Mouse (Mus musculus): ENCODE measurements around the gene Clpb. TPM values are rescaled to one million over a fixed set of nuclear protein-coding genes. Genes with fewer than 3 reads are reported as not detected.

The Clpb gene
- polyA plus RNA-seq, 1 experiment from 2014 or later: 52.1 TPM

- H3K9ac ChIP-seq: no peak overlapping the region; the same call in 1 of the 2 replicates
- 9% methylated on average over 7 of the region's 7 CpGs for WGBS
- no peak overlapping the region for H3K4me2 ChIP-seq (replicated peaks)
- peaks cover 4% of the 10 kb centered on the region; the same call in 1 of the 2 replicates for H3K4me1 ChIP-seq
- no peaks in the 10 kb centered on the region for H3K27me3 ChIP-seq
- H3K9me3 ChIP-seq: no peaks in the 10 kb centered on the region
- H3K36me3 ChIP-seq: no peaks in the 10 kb centered on the region
- peak; percentile 94 for ATAC-seq (ENCODE audit: low FRiP score, low read depth)
- no peak overlapping the region for H3K4me3 ChIP-seq
- H3K27ac ChIP-seq: no peak overlapping the region
These were observed 16.2 kb downstream of the Clpb start for GRCm38 (mm10) chr7:101679591-101679990.

- no peak overlapping the region for H3K4me3 ChIP-seq
- H3K9ac ChIP-seq: no peak overlapping the region
- H3K4me1 ChIP-seq: peaks cover 4% of the 10 kb centered on the region; the same call in 1 of the 2 replicates
- no peaks in the 10 kb centered on the region for H3K27me3 ChIP-seq
- H3K4me2 ChIP-seq (replicated peaks): no peak overlapping the region
- H3K9me3 ChIP-seq: no peaks in the 10 kb centered on the region
- WGBS: 80% methylated on average over 3 of the region's 3 CpGs
- no peak overlapping the region for H3K27ac ChIP-seq
- no peaks in the 10 kb centered on the region for H3K36me3 ChIP-seq
- no peak for ATAC-seq (ENCODE audit: low FRiP score, low read depth)
These were observed 17.5 kb downstream of the Clpb start for GRCm38 (mm10) chr7:101680961-101681360.

DNA sequence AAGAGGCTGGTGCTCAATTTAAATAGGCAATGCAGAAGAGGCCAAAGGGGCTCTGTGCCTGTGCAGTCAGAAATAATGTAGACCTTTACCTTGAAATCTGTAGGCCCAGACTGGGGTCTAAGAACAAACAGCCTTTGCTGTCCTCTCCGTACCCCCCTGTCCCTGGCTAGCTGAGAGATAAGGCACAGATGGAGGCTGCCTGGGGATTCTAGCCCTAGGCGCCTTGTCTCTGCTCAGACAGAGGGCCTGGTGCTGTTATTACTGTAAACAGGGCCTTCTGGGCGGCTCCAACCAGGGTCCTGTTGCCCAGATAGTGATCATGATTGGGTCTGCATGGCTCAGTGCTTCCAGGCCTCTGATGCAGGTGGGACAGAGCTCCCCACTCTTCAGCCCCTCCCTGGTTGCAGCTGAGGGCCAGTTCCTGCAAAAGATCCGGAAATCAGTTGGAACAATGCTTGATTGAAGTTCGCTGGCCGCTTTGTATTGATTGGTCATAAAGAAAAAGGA lies 18.2 kb downstream of the Clpb start:
- Histone ChIP-seq H3K36me3 (no peaks in the 10 kb centered on the region), H3K27me3 (no peaks in the 10 kb centered on the region), H3K27ac (no peak overlapping the region), H3K4me2 (replicated peaks) (no peak overlapping the region), H3K4me3 (no peak overlapping the region), H3K9ac (peak overlapping the region; percentile 32), H3K4me1 (peaks cover 4% of the 10 kb centered on the region; the same call in 1 of the 2 replicates), H3K9me3 (no peaks in the 10 kb centered on the region)
- no peak for ATAC-seq (ENCODE audit: low FRiP score, low read depth)
- 54% methylated on average over 6 of the region's 6 CpGs for WGBS

DNA sequence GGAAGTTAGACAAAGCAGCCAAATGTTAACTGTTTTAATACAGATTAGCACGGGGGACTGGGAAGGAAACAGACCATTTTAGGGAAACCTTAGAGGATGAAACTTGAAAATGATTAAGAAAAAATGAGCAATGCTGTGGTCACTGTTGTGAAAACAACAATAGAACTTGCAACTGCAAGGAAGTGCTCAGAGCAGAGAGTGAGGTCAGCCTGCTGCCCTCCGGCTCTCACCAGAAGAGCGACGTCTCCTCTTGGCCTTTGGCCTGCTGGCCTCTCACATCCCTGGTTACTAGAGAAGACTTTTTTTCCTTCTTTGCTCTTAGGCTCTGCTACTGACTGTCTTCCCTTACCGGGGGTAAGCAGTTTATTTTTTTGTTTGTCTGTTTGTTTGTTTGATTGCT lies 19.5 kb downstream of the Clpb start:
- Histone ChIP-seq H3K4me2 (replicated peaks) (no peak overlapping the region), H3K9me3 (no peaks in the 10 kb centered on the region), H3K4me3 (no peak overlapping the region), H3K36me3 (peaks cover 5% of the 10 kb centered on the region; the same call in 1 of the 2 replicates), H3K27me3 (no peaks in the 10 kb centered on the region), H3K9ac (no peak overlapping the region; the same call in 1 of the 2 replicates), H3K4me1 (peaks cover 4% of the 10 kb centered on the region; the same call in 1 of the 2 replicates), H3K27ac (no peak overlapping the region)
- ATAC-seq (ENCODE audit: low FRiP score, low read depth): no peak
- 80% methylated on average over 5 of the region's 5 CpGs for WGBS

DNA sequence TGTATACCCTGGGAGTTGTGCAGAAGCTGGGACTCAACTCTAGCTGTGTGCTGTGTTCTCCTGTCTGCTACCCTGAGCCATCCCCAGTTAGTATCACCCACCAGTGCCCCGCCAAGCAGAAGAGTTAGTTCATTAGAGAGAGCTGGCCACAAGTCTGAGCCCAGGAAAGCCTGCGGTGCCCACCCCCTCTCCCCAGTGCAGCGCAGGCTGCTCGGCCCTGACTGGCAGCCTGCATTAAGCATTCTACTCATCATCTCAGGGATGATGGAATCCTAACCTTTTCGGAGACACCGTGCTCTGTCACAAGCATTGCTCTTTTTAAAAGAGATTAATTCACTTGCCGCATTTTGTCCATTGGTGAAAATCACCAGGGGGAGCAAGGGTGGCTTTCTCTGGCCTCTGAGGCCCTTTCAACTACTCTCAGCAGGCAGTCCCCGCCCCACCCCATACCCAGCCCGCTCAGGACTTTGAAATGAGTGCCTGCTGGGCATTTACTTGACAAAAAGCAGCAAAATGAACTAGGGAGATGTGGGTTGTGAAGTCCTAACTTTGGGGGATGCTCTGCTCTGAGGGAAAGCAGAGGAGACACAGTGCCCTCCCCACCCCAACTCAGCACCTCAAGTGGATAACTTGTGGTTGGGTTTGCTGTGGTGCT lies 20.7 kb downstream of the Clpb start:
- peaks cover 15% of the 10 kb centered on the region; the same call in 1 of the 2 replicates for H3K36me3 ChIP-seq
- peaks cover 4% of the 10 kb centered on the region; the same call in 1 of the 2 replicates for H3K4me1 ChIP-seq
- WGBS: 37% methylated on average over 9 of the region's 9 CpGs
- no peak overlapping the region for H3K27ac ChIP-seq
- no peaks in the 10 kb centered on the region for H3K27me3 ChIP-seq
- H3K9ac ChIP-seq: no peak overlapping the region
- H3K9me3 ChIP-seq: no peaks in the 10 kb centered on the region
- no peak overlapping the region for H3K4me2 ChIP-seq (replicated peaks)
- no peak overlapping the region for H3K4me3 ChIP-seq
- ATAC-seq (ENCODE audit: low FRiP score, low read depth): no peak

DNA sequence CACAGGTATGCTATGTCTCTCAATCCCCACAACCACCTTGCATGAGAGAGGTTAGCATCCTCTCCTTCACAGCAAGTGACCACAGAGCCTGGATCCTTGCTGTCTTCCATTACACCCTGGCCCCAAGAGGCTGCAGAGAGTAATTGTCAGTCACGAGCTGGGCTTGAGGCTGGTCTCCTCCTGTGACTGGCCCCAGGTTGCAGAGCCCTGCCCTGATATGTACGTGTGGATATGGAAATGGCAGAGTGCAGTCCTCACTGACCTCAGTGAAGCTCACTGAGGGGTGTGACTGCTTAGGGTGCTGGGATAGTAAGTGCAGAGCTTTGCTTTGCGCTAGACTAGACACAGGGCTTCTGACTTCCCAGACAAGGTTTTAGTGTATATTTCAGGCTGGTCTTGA lies 21.2 kb downstream of the Clpb start:
- peaks cover 18% of the 10 kb centered on the region; the same call in 1 of the 2 replicates for H3K36me3 ChIP-seq
- no peak overlapping the region for H3K4me2 ChIP-seq (replicated peaks)
- peaks cover 3% of the 10 kb centered on the region; the same call in 1 of the 2 replicates for H3K4me1 ChIP-seq
- H3K27ac ChIP-seq: no peak overlapping the region
- H3K9me3 ChIP-seq: no peaks in the 10 kb centered on the region
- no peaks in the 10 kb centered on the region for H3K27me3 ChIP-seq
- 45% methylated on average over 3 of the region's 3 CpGs for WGBS
- no peak for ATAC-seq (ENCODE audit: low FRiP score, low read depth)
- no peak overlapping the region for H3K4me3 ChIP-seq
- no peak overlapping the region for H3K9ac ChIP-seq

DNA sequence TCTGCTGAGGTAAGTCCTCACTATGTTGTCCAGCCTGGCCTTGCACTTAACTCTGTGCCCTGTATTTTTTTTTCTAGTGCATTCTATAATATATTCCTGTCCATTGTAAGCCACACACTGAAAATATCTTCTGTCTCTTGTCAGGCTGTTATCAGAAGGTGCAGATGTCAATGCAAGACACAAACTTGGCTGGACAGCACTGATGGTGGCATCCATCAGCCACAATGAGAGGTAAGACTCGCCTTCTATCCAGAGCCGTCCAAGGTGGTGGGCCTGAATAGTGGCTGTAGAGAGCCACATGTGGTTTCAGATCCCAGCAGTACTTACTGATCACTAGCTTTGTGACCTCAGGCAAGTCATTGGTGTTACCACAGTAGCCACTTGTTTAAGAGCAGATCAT lies 23.7 kb downstream of the Clpb start:
- Histone ChIP-seq H3K9ac (no peak overlapping the region), H3K27me3 (no peaks in the 10 kb centered on the region), H3K4me2 (replicated peaks) (no peak overlapping the region), H3K4me1 (no peaks in the 10 kb centered on the region), H3K27ac (no peak overlapping the region), H3K4me3 (no peak overlapping the region), H3K9me3 (no peaks in the 10 kb centered on the region), H3K36me3 (peaks cover 18% of the 10 kb centered on the region; the same call in 1 of the 2 replicates)
- ATAC-seq (ENCODE audit: low FRiP score, low read depth): no peak
- WGBS: 76% methylated on average over 2 of the region's 2 CpGs

GRCm38 (mm10) chr7:101690471-101690870 lies 27.0 kb downstream of the Clpb start:
- WGBS: 65% methylated on average over 2 of the region's 2 CpGs
- H3K9me3 ChIP-seq: no peaks in the 10 kb centered on the region
- ATAC-seq (ENCODE audit: low FRiP score, low read depth): no peak
- H3K27me3 ChIP-seq: no peaks in the 10 kb centered on the region
- no peaks in the 10 kb centered on the region for H3K4me1 ChIP-seq
- H3K4me3 ChIP-seq: no peak overlapping the region
- H3K36me3 ChIP-seq: peaks cover 18% of the 10 kb centered on the region; the same call in 1 of the 2 replicates
- H3K9ac ChIP-seq: no peak overlapping the region
- no peak overlapping the region for H3K4me2 ChIP-seq (replicated peaks)
- H3K27ac ChIP-seq: no peak overlapping the region

GRCm38 (mm10) chr7:101691863-101692262 lies 28.4 kb downstream of the Clpb start:
- no peak for ATAC-seq (ENCODE audit: low FRiP score, low read depth)
- no peak overlapping the region for H3K9ac ChIP-seq
- H3K36me3 ChIP-seq: peaks cover 18% of the 10 kb centered on the region; the same call in 1 of the 2 replicates
- H3K27me3 ChIP-seq: no peaks in the 10 kb centered on the region
- no peak overlapping the region for H3K4me2 ChIP-seq (replicated peaks)
- no peak overlapping the region for H3K27ac ChIP-seq
- H3K9me3 ChIP-seq: no peaks in the 10 kb centered on the region
- 91% methylated on average over 8 of the region's 8 CpGs for WGBS
- H3K4me1 ChIP-seq: no peaks in the 10 kb centered on the region
- H3K4me3 ChIP-seq: no peak overlapping the region

DNA sequence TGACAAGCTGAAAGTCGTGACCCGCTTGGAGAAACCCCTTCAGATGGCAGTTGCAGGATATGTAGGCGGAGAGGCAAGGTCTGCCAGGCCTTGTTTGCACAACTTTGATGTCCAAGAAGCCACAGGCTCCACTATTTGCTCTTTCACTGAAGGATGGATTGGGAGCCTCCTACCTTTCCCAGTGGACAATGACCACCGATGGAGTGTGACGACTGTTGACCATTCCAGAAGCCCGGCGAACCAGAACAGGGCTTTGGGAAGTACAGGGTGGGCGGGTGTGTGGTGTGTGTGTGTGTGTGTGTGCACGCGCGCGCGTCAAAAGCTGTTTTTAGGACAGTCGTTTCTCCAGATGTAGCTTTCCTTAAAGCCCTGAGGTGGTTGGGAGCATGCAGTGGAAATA lies 29.0 kb downstream of the Clpb start:
- H3K9ac ChIP-seq: no peak overlapping the region

DNA sequence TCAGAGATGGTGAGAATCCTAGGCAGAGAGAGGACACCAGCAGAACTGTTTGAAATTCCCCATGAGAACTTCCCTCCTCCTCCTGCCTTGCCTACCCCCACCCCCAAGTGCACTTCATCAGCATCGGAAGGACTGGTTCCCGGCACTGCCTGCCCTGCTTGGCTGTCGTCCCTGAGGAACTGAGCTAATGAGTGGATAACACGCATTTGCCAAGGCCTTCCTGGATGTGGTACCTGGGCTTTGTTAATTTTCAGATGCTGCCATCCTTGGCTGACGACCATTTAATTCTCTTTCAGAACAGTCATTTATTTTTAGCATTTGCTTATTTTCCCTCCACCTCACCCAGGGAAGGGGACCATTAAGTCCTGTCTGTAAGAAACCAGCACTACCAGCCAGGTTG lies 32.0 kb downstream of the Clpb start:
- Histone ChIP-seq H3K27me3 (no peaks in the 10 kb centered on the region), H3K4me3 (no peak overlapping the region), H3K36me3 (no peaks in the 10 kb centered on the region), H3K4me1 (no peaks in the 10 kb centered on the region), H3K9me3 (no peaks in the 10 kb centered on the region), H3K4me2 (replicated peaks) (no peak overlapping the region), H3K9ac (no peak overlapping the region), H3K27ac (no peak overlapping the region)
- WGBS: 62% methylated on average over 5 of the region's 5 CpGs
- no peak for ATAC-seq (ENCODE audit: low FRiP score, low read depth)

More for the DNA sequence above, 29.0 kb downstream of the Clpb start:
- no peaks in the 10 kb centered on the region for H3K4me1 ChIP-seq
- no peak overlapping the region for H3K4me2 ChIP-seq (replicated peaks)
- H3K27me3 ChIP-seq: no peaks in the 10 kb centered on the region
- peaks cover 18% of the 10 kb centered on the region; the same call in 1 of the 2 replicates for H3K36me3 ChIP-seq
- 93% methylated on average over 14 of the region's 14 CpGs for WGBS
- no peak for ATAC-seq (ENCODE audit: low FRiP score, low read depth)
- no peak overlapping the region for H3K27ac ChIP-seq
- no peak overlapping the region for H3K4me3 ChIP-seq
- no peaks in the 10 kb centered on the region for H3K9me3 ChIP-seq

DNA sequence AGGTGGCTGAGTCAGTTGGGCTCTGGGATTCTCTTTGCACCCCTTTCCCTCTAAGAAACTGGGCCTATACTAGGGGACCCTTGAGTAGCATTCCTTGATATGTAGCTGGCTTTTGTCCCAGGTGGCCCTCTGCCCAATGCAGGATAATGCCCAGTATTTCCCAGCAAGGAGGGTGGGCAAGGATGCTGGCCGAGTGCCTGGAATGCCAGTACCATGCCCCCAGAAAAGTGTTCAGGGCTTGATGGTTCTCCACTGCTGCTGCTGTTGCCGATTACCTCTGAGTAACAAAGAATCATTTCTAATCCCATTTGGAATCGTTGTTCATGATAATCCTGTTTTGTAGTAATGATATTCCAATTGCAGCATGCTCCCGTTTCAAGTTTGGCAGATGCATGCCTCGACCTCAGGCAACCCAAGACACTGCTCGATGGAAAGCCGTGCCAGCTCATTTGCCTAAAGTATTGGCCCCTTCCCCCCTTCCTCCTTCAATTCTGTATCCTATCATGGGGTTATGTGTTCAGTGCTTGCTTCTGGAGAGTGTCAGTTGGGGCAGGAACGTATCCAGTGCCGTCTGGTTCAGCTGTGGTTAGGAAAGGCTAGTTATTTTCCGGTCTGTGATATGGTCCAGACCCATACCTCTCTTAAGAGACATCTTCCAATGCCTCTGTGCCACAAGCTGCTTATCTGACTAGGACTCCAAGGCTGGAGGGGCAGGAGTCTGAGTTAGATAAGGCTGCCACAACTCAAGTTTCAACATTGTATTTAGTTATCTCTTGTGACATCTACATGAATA lies 33.7 kb downstream of the Clpb start:
- no peak overlapping the region for H3K27ac ChIP-seq
- H3K4me3 ChIP-seq: no peak overlapping the region
- H3K9ac ChIP-seq: no peak overlapping the region
- no peak overlapping the region for H3K4me2 ChIP-seq (replicated peaks)
- WGBS: 86% methylated on average over 10 of the region's 10 CpGs
- H3K4me1 ChIP-seq: no peaks in the 10 kb centered on the region
- H3K36me3 ChIP-seq: no peaks in the 10 kb centered on the region
- no peaks in the 10 kb centered on the region for H3K27me3 ChIP-seq
- ATAC-seq (ENCODE audit: low FRiP score, low read depth): no peak
- no peaks in the 10 kb centered on the region for H3K9me3 ChIP-seq

Measured in limb, embryonic 13.5 days (tissue).